Mouse (Mus musculus) megakaryocyte, embryonic 14.5 days (primary cell): ENCODE data around the gene Zmynd19. TPM values are rescaled to one million over a fixed set of nuclear protein-coding genes. Genes with fewer than 3 reads are reported as not detected.
A peak's percentile ranks its signal among the peaks of the same experiment; 100 is the strongest.

Experiments used
- H3K27me3 ChIP-seq: replicated peaks from 2 replicates; pipeline ENCODE3; 2012; ENCODE audit warnings: inconsistent platforms
- H3K36me3 ChIP-seq: replicated peaks from 2 replicates; pipeline ENCODE3; 2012; ENCODE audit warnings: low read length, inconsistent platforms, mixed read lengths
- H3K4me1 ChIP-seq: 2 replicates; pipeline ENCODE4 v1.6.1; 2012; ENCODE audit warnings: inconsistent platforms
- H3K4me3 ChIP-seq: replicated peaks from 2 replicates; pipeline ENCODE3; 2012; ENCODE audit warnings: moderate library complexity, mild to moderate bottlenecking, inconsistent platforms
- H3K9me3 ChIP-seq: 2 replicates; pipeline ENCODE4 v1.6.1; 2012; ENCODE audit warnings: inconsistent platforms
- FLI1 ChIP-seq: IDR thresholded peaks from 2 replicates; pipeline ENCODE4 v1.6.1; 2012; ENCODE audit warnings: low read length, inconsistent platforms, mixed read lengths
- GATA1 ChIP-seq: IDR thresholded peaks from 3 replicates; pipeline ENCODE4 v1.6.1; 2012; ENCODE audit warnings: mixed read lengths, low read length, inconsistent platforms, borderline replicate concordance
- polyA plus RNA-seq: library from polyadenylated mRNA; stranded (reverse); fragments of >175 nt; gene quantifications from 2 replicates; pipeline ENCODE4 v1.2.3, GENCODE M21; 2012; ENCODE audit warnings: low replicate concordance; ENCODE audit not compliant: insufficient read depth

Zmynd19 gene
- polyA plus RNA-seq, 1 experiment = 5.7 TPM

GRCm38 (mm10) chr2:24918930-24919838 is 30.4 kb upstream of the Zmynd19 start, which contains the start of gene Ehmt1:
Ehmt1 (minus strand) TSS chr2:24919614.
- Histone ChIP-seq H3K4me3 (peak within 1 kb of the TSS; percentile 97), H3K27me3 (no peaks in the 10 kb centered on the region), H3K9me3 (no peaks in the 10 kb centered on the region), H3K36me3 (peaks cover 4% of the 10 kb centered on the region), H3K4me1 (peaks cover 26% of the 10 kb centered on the region)
- no peak for TF ChIP-seq FLI1
- no peak for TF ChIP-seq GATA1

- no peak for TF ChIP-seq GATA1
- TF ChIP-seq FLI1 = no peak
- Histone ChIP-seq H3K4me3 (peak overlapping the region; percentile 97), H3K27me3 (no peaks in the 10 kb centered on the region), H3K9me3 (no peaks in the 10 kb centered on the region), H3K4me1 (peaks cover 24% of the 10 kb centered on the region), H3K36me3 (peaks cover 7% of the 10 kb centered on the region)
Observed at GRCm38 (mm10) chr2:24919839-24920175, 29.8 kb upstream of the Zmynd19 start.

DNA sequence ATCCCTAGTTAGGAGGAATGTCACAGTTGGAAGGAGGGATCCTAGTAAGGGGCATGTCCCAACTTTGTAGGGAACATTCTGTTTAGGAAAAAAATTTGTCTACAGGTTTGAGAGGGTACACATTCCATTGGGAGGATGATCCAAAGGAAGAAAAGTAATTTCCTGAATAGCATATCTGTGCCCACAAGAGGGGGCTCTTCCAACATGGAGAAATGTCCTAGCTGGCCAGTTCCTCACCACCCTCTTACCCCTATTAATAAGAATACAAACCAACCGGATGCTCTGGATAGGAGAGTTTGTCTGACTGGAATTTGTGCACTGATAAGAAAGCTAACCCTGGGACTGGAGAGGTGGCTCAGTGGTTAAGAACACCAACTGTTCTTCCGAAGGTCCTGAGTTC is 26.0 kb upstream of the Zmynd19 start:
- no peak overlapping the region for H3K4me3 ChIP-seq
- no peaks in the 10 kb centered on the region for H3K27me3 ChIP-seq
- H3K4me1 ChIP-seq = peaks cover 35% of the 10 kb centered on the region
- TF ChIP-seq FLI1 (no peak), GATA1 (no peak)
- peaks cover 42% of the 10 kb centered on the region for H3K36me3 ChIP-seq
- H3K9me3 ChIP-seq = no peaks in the 10 kb centered on the region

GRCm38 (mm10) chr2:24925284-24925683 is 24.3 kb upstream of the Zmynd19 start:
- H3K4me1 ChIP-seq = peaks cover 50% of the 10 kb centered on the region
- peaks cover 52% of the 10 kb centered on the region for H3K36me3 ChIP-seq
- no peaks in the 10 kb centered on the region for H3K27me3 ChIP-seq
- TF ChIP-seq GATA1 (no peak), FLI1 (no peak)
- no peaks in the 10 kb centered on the region for H3K9me3 ChIP-seq
- H3K4me3 ChIP-seq = no peak overlapping the region

DNA sequence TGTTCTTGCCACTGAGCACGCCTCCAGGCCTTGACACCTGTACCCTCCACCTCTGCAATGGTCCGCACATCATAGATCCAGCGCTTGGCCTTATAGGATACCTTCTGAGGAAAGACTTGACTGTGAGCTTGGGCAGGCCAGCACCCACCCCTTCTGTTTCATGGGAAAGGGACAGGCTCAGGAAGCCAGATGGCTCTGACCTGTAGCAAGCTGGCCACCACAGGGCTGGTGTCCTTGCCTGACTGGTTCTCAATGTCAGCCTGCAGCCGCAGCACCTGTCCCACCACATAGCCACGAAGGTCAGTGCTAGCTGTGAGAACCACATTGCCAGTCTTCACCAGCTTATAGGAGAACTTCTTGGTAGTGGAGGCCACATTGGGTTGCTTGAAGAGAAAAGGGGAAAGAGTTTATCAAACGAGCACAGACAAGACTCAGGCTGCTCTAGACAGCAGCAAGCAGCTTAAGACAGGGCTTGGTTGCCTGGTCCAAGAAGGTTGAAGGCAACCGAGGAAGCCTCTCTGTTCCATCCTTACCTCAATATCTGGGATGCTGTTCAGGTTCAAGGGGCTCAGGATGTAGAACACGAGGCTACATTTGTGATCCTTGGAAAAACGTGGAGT is 23.1 kb upstream of the Zmynd19 start:
- TF ChIP-seq GATA1 (no peak), FLI1 (no peak)
- Histone ChIP-seq H3K36me3 (peaks cover 55% of the 10 kb centered on the region), H3K9me3 (no peaks in the 10 kb centered on the region), H3K4me3 (no peak overlapping the region), H3K4me1 (peaks cover 52% of the 10 kb centered on the region), H3K27me3 (no peaks in the 10 kb centered on the region)

GRCm38 (mm10) chr2:24926965-24927358 is 22.6 kb upstream of the Zmynd19 start:
- no peaks in the 10 kb centered on the region for H3K27me3 ChIP-seq
- H3K4me1 ChIP-seq = peaks cover 52% of the 10 kb centered on the region
- H3K36me3 ChIP-seq = peaks cover 59% of the 10 kb centered on the region
- no peaks in the 10 kb centered on the region for H3K9me3 ChIP-seq
- peak overlapping the region; percentile 11 for H3K4me3 ChIP-seq
- TF ChIP-seq GATA1 (no peak), FLI1 (no peak)

DNA sequence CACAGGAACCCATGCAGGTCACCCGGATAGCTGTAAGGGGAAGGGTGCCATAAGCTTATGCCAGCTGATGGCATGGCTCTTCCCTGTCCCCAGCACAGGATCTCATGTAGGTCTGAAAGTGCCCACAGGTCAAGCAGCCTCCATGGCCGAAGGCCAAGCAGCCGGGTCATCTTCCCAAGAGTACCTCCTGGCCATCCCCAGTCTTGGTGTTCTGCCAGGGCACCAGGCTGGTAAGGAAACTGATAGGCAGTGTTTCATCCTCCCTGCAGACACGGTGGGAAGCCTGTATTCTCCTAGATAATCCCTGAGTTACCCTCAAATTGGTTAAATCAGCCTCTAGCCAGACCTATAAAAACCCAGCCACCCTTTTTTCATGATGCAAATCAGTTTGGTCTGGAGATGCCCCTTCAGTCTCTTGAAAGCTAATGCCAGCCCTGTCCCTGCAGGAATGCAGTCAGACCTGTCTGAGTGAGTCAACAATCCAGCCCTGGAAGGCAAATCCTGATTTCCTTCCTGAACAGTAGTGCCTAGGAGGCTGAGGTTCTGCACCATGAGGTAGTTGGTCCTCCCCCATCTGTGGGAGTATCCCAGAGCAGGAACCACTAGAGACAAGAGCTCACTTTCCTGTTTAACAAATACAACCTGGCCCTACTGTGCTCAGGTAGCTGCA is 21.6 kb upstream of the Zmynd19 start:
- no peaks in the 10 kb centered on the region for H3K9me3 ChIP-seq
- peaks cover 61% of the 10 kb centered on the region for H3K36me3 ChIP-seq
- no peaks in the 10 kb centered on the region for H3K27me3 ChIP-seq
- H3K4me3 ChIP-seq = peak overlapping the region; percentile 62
- TF ChIP-seq FLI1 (no peak), GATA1 (no peak)
- peaks cover 52% of the 10 kb centered on the region for H3K4me1 ChIP-seq

GRCm38 (mm10) chr2:24929119-24929518 is 20.5 kb upstream of the Zmynd19 start:
- Histone ChIP-seq H3K4me1 (peaks cover 59% of the 10 kb centered on the region), H3K9me3 (no peaks in the 10 kb centered on the region), H3K36me3 (peaks cover 61% of the 10 kb centered on the region), H3K4me3 (no peak overlapping the region), H3K27me3 (no peaks in the 10 kb centered on the region)
- TF ChIP-seq GATA1 = no peak
- no peak for TF ChIP-seq FLI1

DNA sequence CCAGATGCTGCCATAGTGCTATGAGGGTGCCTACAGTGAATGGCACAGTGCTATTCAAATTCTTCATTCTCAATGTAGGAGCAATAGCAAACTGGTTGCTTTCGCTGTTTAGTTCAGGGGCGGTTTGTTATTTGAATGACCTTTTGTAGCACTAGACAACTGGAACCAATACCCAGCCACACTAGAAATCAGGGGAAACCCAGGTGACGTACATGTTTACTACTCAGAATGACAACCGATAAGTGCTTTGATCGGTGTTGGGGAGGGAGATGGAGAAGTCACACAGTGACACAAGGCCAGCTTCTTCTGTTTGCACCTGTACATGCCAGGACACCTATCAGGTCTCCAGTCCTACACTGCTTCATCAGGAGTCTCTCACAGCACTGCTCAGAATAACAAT is 20.0 kb upstream of the Zmynd19 start:
- TF ChIP-seq FLI1 (no peak), GATA1 (no peak)
- H3K9me3 ChIP-seq = no peaks in the 10 kb centered on the region
- H3K4me3 ChIP-seq = no peak overlapping the region
- peaks cover 62% of the 10 kb centered on the region for H3K4me1 ChIP-seq
- no peaks in the 10 kb centered on the region for H3K27me3 ChIP-seq
- H3K36me3 ChIP-seq = peaks cover 58% of the 10 kb centered on the region

- Histone ChIP-seq H3K4me1 (peaks cover 34% of the 10 kb centered on the region), H3K27me3 (peaks cover 2% of the 10 kb centered on the region), H3K9me3 (no peaks in the 10 kb centered on the region), H3K36me3 (peaks cover 19% of the 10 kb centered on the region), H3K4me3 (peak overlapping the region; percentile 96)
- no peak for TF ChIP-seq FLI1
- no peak for TF ChIP-seq GATA1
Observed at GRCm38 (mm10) chr2:24934441-24934963, 15.1 kb upstream of the Zmynd19 start.
